Mouse (Mus musculus) hindbrain, embryonic 10.5 days (tissue): ENCODE measurements at regions not wholly inside any gene's neighbourhood (a gene's known extent, or its start where the extent isn't known, plus 50 kb on each side); places are given as distances from the start of the nearest gene placed in this dataset.

Experiments used
- DNase-seq: peaks from one replicate; pipeline ENCODE4 v3.0.0-alpha.2; 2017; ENCODE audit warnings: low spot score
- H3K27ac ChIP-seq: fragments of 300-500 bp; sonication (generic); 2 replicates; pipeline ENCODE4 v1.5.1; 2016; ENCODE audit warnings: mild to moderate bottlenecking, moderate library complexity
- H3K27me3 ChIP-seq: fragments of 300-500 bp; sonication (generic); 2 replicates; pipeline ENCODE4 v1.6.1; 2016; ENCODE audit warnings: mild to moderate bottlenecking; ENCODE audit not compliant: poor library complexity, insufficient read depth, severe bottlenecking
- H3K36me3 ChIP-seq: fragments of 300-500 bp; sonication (generic); 2 replicates; pipeline ENCODE4 v1.6.1; 2016; ENCODE audit warnings: mild to moderate bottlenecking, moderate library complexity
- H3K4me1 ChIP-seq: fragments of 300-500 bp; sonication (generic); replicated peaks from 2 replicates; pipeline ENCODE4 v1.6.1; 2016; ENCODE audit warnings: mild to moderate bottlenecking
- H3K4me3 ChIP-seq: fragments of 300-500 bp; sonication (generic); 2 replicates; pipeline ENCODE4 v1.5.1; 2016; ENCODE audit warnings: mild to moderate bottlenecking, moderate library complexity
- H3K9me3 ChIP-seq: fragments of 300-500 bp; sonication (generic); 2 replicates; pipeline ENCODE4 v1.6.1; 2016; ENCODE audit warnings: mild to moderate bottlenecking, moderate library complexity
- WGBS: fragments of 180-500 bp; shearing (Covaris S2); methylation state at CpG from one replicate; pipeline ENCODE4 v1.1.7; 2016; 5-methylcytosine and 5-hydroxymethylcytosine counted together

GRCm38 (mm10) chr6:127338412-127338811, 108.2 kb upstream of the Parp11 start:
- peaks cover 79% of the 10 kb centered on the region for H3K4me1 ChIP-seq
- no peaks in the 10 kb centered on the region for H3K9me3 ChIP-seq
- H3K27me3 ChIP-seq: peaks cover 25% of the 10 kb centered on the region
- H3K36me3 ChIP-seq: no peaks in the 10 kb centered on the region
- DNase-seq: no peak
- H3K27ac ChIP-seq: peak overlapping the region; percentile 89
- no peak overlapping the region for H3K4me3 ChIP-seq
- 31% methylated on average over 6 of the region's 6 CpGs for WGBS

- WGBS: 90% methylated on average over 3 of the region's 3 CpGs
- H3K4me1 ChIP-seq: peaks cover 55% of the 10 kb centered on the region
Observed at GRCm38 (mm10) chr6:127341604-127342003, 105.0 kb upstream of the Parp11 start.

GRCm38 (mm10) chr6:127348770-127349409, 97.8 kb upstream of the Parp11 start:
- H3K9me3 ChIP-seq: peaks cover 6% of the 10 kb centered on the region; the same call in 1 of the 2 replicates
- H3K36me3 ChIP-seq: no peaks in the 10 kb centered on the region
- 81% methylated on average over 9 of the region's 9 CpGs for WGBS
- H3K27ac ChIP-seq: peak overlapping the region; percentile 66
- no peak overlapping the region for H3K4me3 ChIP-seq
- H3K27me3 ChIP-seq: peaks cover 40% of the 10 kb centered on the region
- no peak for DNase-seq
- H3K4me1 ChIP-seq: peaks cover 30% of the 10 kb centered on the region

More at GRCm38 (mm10) chr6:127341604-127342003, 105.0 kb upstream of the Parp11 start:
- Histone ChIP-seq H3K36me3 (no peaks in the 10 kb centered on the region), H3K4me3 (no peak overlapping the region), H3K27me3 (peaks cover 37% of the 10 kb centered on the region), H3K27ac (peak overlapping the region; percentile 56; the same call in 1 of the 2 replicates), H3K9me3 (no peaks in the 10 kb centered on the region)
- DNase-seq: no peak

- Histone ChIP-seq H3K4me3 (no peak overlapping the region), H3K27ac (peak overlapping the region; percentile 66), H3K27me3 (peaks cover 34% of the 10 kb centered on the region), H3K4me1 (peaks cover 30% of the 10 kb centered on the region), H3K9me3 (peaks cover 8% of the 10 kb centered on the region; the same call in 1 of the 2 replicates), H3K36me3 (no peaks in the 10 kb centered on the region)
- WGBS: 35% methylated on average over 12 of the region's 12 CpGs
- no peak for DNase-seq
Observed at GRCm38 (mm10) chr6:127349479-127350110, 97.0 kb upstream of the Parp11 start.

- no peaks in the 10 kb centered on the region for H3K36me3 ChIP-seq
- peaks cover 24% of the 10 kb centered on the region for H3K27me3 ChIP-seq
- no peak for DNase-seq
- peaks cover 30% of the 10 kb centered on the region for H3K4me1 ChIP-seq
- H3K27ac ChIP-seq: no peak overlapping the region
- H3K4me3 ChIP-seq: no peak overlapping the region
- WGBS: 87% methylated on average over 5 of the region's 5 CpGs
- peaks cover 8% of the 10 kb centered on the region; the same call in 1 of the 2 replicates for H3K9me3 ChIP-seq
Observed at GRCm38 (mm10) chr6:127351691-127352090, 94.9 kb upstream of the Parp11 start.

- Histone ChIP-seq H3K4me1 (peaks cover 41% of the 10 kb centered on the region), H3K27ac (no peak overlapping the region), H3K4me3 (no peak overlapping the region), H3K9me3 (peaks cover 8% of the 10 kb centered on the region; the same call in 1 of the 2 replicates), H3K36me3 (no peaks in the 10 kb centered on the region), H3K27me3 (peaks cover 27% of the 10 kb centered on the region)
- 79% methylated on average over 6 of the region's 6 CpGs for WGBS
- DNase-seq: no peak
Observed at GRCm38 (mm10) chr6:127355112-127355511, 91.5 kb upstream of the Parp11 start.

GRCm38 (mm10) chr6:127356442-127356841, 90.2 kb upstream of the Parp11 start:
- WGBS: 80% methylated on average over 8 of the region's 8 CpGs
- peaks cover 44% of the 10 kb centered on the region for H3K4me1 ChIP-seq
- peak overlapping the region; percentile 60 for H3K27ac ChIP-seq
- H3K36me3 ChIP-seq: no peaks in the 10 kb centered on the region
- peaks cover 27% of the 10 kb centered on the region for H3K27me3 ChIP-seq
- no peak for DNase-seq
- H3K4me3 ChIP-seq: no peak overlapping the region
- peaks cover 8% of the 10 kb centered on the region; the same call in 1 of the 2 replicates for H3K9me3 ChIP-seq

GRCm38 (mm10) chr6:127358805-127359204, 87.8 kb upstream of the Parp11 start:
- WGBS: 17% methylated on average over 5 of the region's 5 CpGs
- Histone ChIP-seq H3K27me3 (peaks cover 39% of the 10 kb centered on the region), H3K27ac (peak overlapping the region; percentile 75), H3K36me3 (no peaks in the 10 kb centered on the region), H3K9me3 (peaks cover 3% of the 10 kb centered on the region; the same call in 1 of the 2 replicates), H3K4me1 (peaks cover 68% of the 10 kb centered on the region), H3K4me3 (no peak overlapping the region)
- peak; percentile 49 for DNase-seq

- DNase-seq: peak; percentile 69
- Histone ChIP-seq H3K4me1 (peaks cover 74% of the 10 kb centered on the region), H3K36me3 (no peaks in the 10 kb centered on the region), H3K4me3 (no peak overlapping the region), H3K27ac (peak overlapping the region; percentile 68), H3K27me3 (peaks cover 40% of the 10 kb centered on the region), H3K9me3 (no peaks in the 10 kb centered on the region)
- WGBS: 41% methylated on average over 9 of the region's 9 CpGs
Observed at GRCm38 (mm10) chr6:127359391-127359874, 87.2 kb upstream of the Parp11 start.

- no peak for DNase-seq
- Histone ChIP-seq H3K4me3 (no peak overlapping the region), H3K27ac (peak overlapping the region; percentile 84), H3K9me3 (no peaks in the 10 kb centered on the region), H3K27me3 (peaks cover 50% of the 10 kb centered on the region), H3K4me1 (peaks cover 79% of the 10 kb centered on the region), H3K36me3 (no peaks in the 10 kb centered on the region)
- WGBS: 75% methylated on average over 5 of the region's 5 CpGs
Observed at GRCm38 (mm10) chr6:127362166-127362565, 84.5 kb upstream of the Parp11 start.

- Histone ChIP-seq H3K9me3 (no peaks in the 10 kb centered on the region), H3K4me3 (peak overlapping the region; percentile 11; the same call in 1 of the 2 replicates), H3K27me3 (peaks cover 56% of the 10 kb centered on the region), H3K27ac (peak overlapping the region; percentile 84), H3K4me1 (peaks cover 69% of the 10 kb centered on the region), H3K36me3 (no peaks in the 10 kb centered on the region)
- DNase-seq: peak; percentile 79
- 4% methylated on average over 8 of the region's 8 CpGs for WGBS
Observed at GRCm38 (mm10) chr6:127362966-127363752, 83.5 kb upstream of the Parp11 start.

- DNase-seq: no peak
- peaks cover 63% of the 10 kb centered on the region for H3K4me1 ChIP-seq
- H3K36me3 ChIP-seq: no peaks in the 10 kb centered on the region
- H3K27ac ChIP-seq: peak overlapping the region; percentile 84
- H3K27me3 ChIP-seq: peaks cover 57% of the 10 kb centered on the region
- no peaks in the 10 kb centered on the region for H3K9me3 ChIP-seq
- H3K4me3 ChIP-seq: no peak overlapping the region
- WGBS: 30% methylated on average over 7 of the region's 7 CpGs
Observed at GRCm38 (mm10) chr6:127363871-127364590, 82.6 kb upstream of the Parp11 start.
